Mouse (Mus musculus): ENCODE results near the gene Ksr1.

DNA sequence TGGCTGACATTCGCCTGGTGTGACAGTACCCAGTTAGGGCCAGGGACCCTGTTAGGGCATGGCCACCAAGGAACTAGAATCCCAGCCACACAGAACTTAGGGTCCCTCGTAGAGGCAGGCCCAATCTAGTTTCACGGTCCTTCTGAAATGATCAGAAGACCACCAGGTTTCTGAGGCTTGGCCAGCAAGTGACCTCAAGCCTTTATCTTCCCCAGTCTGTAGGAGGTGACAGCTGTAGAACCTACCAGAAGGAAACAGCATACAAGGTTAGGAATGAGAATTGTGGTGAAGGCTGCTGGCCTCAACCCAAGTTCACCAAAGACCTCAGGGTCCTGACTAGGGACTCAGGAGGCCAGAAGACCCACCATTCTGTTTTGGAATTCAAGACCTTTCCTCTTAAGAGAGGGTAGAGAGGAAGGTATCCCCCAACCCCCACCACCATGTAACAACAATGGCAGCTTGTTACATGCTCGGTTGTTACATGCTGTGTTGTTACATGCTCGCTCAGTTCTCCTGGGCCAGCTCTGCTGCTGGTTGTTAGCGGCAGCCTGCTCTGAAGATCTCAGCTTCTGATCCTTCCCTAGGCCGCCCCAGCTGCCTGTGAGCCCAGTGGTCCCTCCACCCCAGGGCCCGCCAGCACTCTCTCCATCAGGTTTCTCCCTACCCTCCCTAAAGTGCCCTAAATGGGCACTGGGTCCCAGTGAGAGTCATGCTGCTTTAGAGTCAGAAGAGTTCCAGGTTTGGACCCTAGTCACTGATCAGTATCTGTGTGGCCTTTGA, 169.3 kb downstream of the Ksr1 start:
- TF ChIP-seq CTCF (IDR thresholded peaks at IDR 0.05; ENCODE audit: low read depth) (no peak), EP300 (IDR thresholded peaks at IDR 0.05; ENCODE audit: low read depth) (no peak)

Data from liver, embryonic 14.5 days (tissue).